Mouse (Mus musculus) neutrophil, adult 5-6 weeks (primary cell): Measurements from ENCODE around the gene Bhlha9. TPM values are rescaled to one million over a fixed set of nuclear protein-coding genes. Genes with fewer than 3 reads are reported as not detected.
A peak's percentile ranks its signal among the peaks of the same experiment; 100 is the strongest.

Source experiments
- ATAC-seq: fragments of 151-379, 151-347 bp; 2 replicates; pipeline ENCODE4 v1.8.0; 2017; ENCODE audit warnings: mild to moderate bottlenecking, moderate TSS enrichment; ENCODE audit not compliant: insufficient number of reproducible peaks, poor library complexity, low FRiP score, severe bottlenecking; ENCODE audit errors: extremely low read depth
- total RNA-seq: library from RNA; stranded (forward); fragments of 200-1000 nt; gene quantifications from 2 replicates; pipeline ENCODE4 v1.2.3, GENCODE M21; 2017

The Bhlha9 gene
- total RNA-seq: not detected in 2 replicates

GRCm38 (mm10) chr11:76671871-76672475 is at the start of gene Bhlha9:
Bhlha9 (plus strand) TSS chr11:76672470.
- no peak for ATAC-seq

- no peak for ATAC-seq
These were observed 49.6 kb upstream of the Bhlha9 start for GRCm38 (mm10) chr11:76622566-76623205.

GRCm38 (mm10) chr11:76623206-76623961 is 48.9 kb upstream of the Bhlha9 start:
- ATAC-seq: no peak

- ATAC-seq: no peak
These were observed 48.2 kb upstream of the Bhlha9 start for GRCm38 (mm10) chr11:76624071-76624470.

- ATAC-seq: no peak
These were observed 47.4 kb upstream of the Bhlha9 start for GRCm38 (mm10) chr11:76624881-76625280.

GRCm38 (mm10) chr11:76628613-76629012 is 43.7 kb upstream of the Bhlha9 start:
- ATAC-seq: 0 out of 2 replicates have a peak, but pooled peaks have one; percentile 46

GRCm38 (mm10) chr11:76630023-76630422 is 42.2 kb upstream of the Bhlha9 start:
- no peak for ATAC-seq

- ATAC-seq: no peak
These were observed 41.8 kb upstream of the Bhlha9 start for GRCm38 (mm10) chr11:76630487-76630886.

- no peak for ATAC-seq
These were observed 32.8 kb upstream of the Bhlha9 start for GRCm38 (mm10) chr11:76639269-76639985.

- ATAC-seq: no peak
These were observed 32.0 kb upstream of the Bhlha9 start for GRCm38 (mm10) chr11:76640231-76640630.

GRCm38 (mm10) chr11:76644257-76644656 is 28.0 kb upstream of the Bhlha9 start:
- no peak for ATAC-seq

GRCm38 (mm10) chr11:76645036-76645435 is 27.2 kb upstream of the Bhlha9 start:
- ATAC-seq: no peak

- ATAC-seq: peak; percentile 72
These were observed 26.3 kb upstream of the Bhlha9 start for GRCm38 (mm10) chr11:76645955-76646354.

GRCm38 (mm10) chr11:76647062-76647461 is 25.2 kb upstream of the Bhlha9 start:
- ATAC-seq: no peak

GRCm38 (mm10) chr11:76647500-76647899 is 24.8 kb upstream of the Bhlha9 start:
- ATAC-seq: peak; percentile 59; the same call in 1 of the 2 replicates

- ATAC-seq: no peak
These were observed 21.3 kb upstream of the Bhlha9 start for GRCm38 (mm10) chr11:76650862-76651560.

GRCm38 (mm10) chr11:76652838-76653334 is 19.4 kb upstream of the Bhlha9 start:
- no peak for ATAC-seq

GRCm38 (mm10) chr11:76655106-76655505 is 17.2 kb upstream of the Bhlha9 start:
- ATAC-seq: no peak
